Mouse (Mus musculus): ENCODE results near the gene Nkx6-2. TPM values are rescaled to one million over a fixed set of nuclear protein-coding genes. Genes with fewer than 3 reads are reported as not detected.

Nkx6-2 gene
- total RNA-seq, 2 experiments from 2014 or later = not detected

Other genes with a start within 250 kb of the Nkx6-2 start
- gene Inpp5a, start 193.7 kb downstream of the Nkx6-2 start, total RNA-seq (2015) = 11.4 and 11.9 TPM in 2 replicates
- gene Inpp5a, start 193.7 kb downstream of the Nkx6-2 start, total RNA-seq (2017) = 7.6 and 10.5 TPM in 2 replicates
- gene Cfap46, start 101.0 kb upstream of the Nkx6-2 start, total RNA-seq (2015) = not detected in 2 replicates
- not detected in 2 replicates for gene Cfap46, start 101.0 kb upstream of the Nkx6-2 start, total RNA-seq (2017)

Data from megakaryocyte, adult 5-6 weeks (primary cell).